Mouse (Mus musculus): ENCODE data around the gene Depdc1b.

GRCm38 (mm10) chr13:108426322-108426721 is 110.2 kb downstream of the Depdc1b start:
- TF ChIP-seq ZNF384 (IDR thresholded peaks at IDR 0.05; ENCODE audit: low read depth, low read length) (no peak), CHD2 (IDR thresholded peaks at IDR 0.05; ENCODE audit: low read depth, low read length) (no peak), HCFC1 (IDR thresholded peaks at IDR 0.05; ENCODE audit: borderline replicate concordance, insufficient read depth, low read length) (no peak), ZC3H11A (IDR thresholded peaks at IDR 0.05; ENCODE audit: borderline replicate concordance, low read depth, low read length) (no peak)

All from ES-E14 (cell line).